Mouse (Mus musculus) embryonic facial prominence, embryonic 11.5 days (tissue): ENCODE data around the gene Tap1. TPM values are rescaled to one million over a fixed set of nuclear protein-coding genes. Genes with fewer than 3 reads are reported as not detected.

ENCODE experiments used
- ATAC-seq: fragments of 200-750 bp; cut with Nextera tagmentation; replicated peaks from 2 replicates; pipeline ENCODE4 v1.8.0; 2017; ENCODE audit warnings: low read depth; ENCODE audit not compliant: insufficient number of reproducible peaks, low FRiP score, low TSS enrichment
- DNase-seq: peaks from one replicate; pipeline ENCODE4 v3.0.0-alpha.2; 2015; ENCODE audit warnings: low spot score
- H3K27ac ChIP-seq: fragments of 300-500 bp; sonication (generic); replicated peaks from 2 replicates; pipeline ENCODE4 v1.5.1; 2014; ENCODE audit warnings: mild to moderate bottlenecking, low read depth, low read length, control low read depth
- H3K27me3 ChIP-seq: fragments of 300-500 bp; sonication (generic); 2 replicates; pipeline ENCODE4 v1.6.1; 2014; ENCODE audit warnings: mild to moderate bottlenecking, low read length, moderate library complexity, mixed read lengths; ENCODE audit not compliant: control insufficient read depth, insufficient read depth
- H3K36me3 ChIP-seq: fragments of 300-500 bp; sonication (generic); replicated peaks from 2 replicates; pipeline ENCODE4 v1.6.1; 2014; ENCODE audit warnings: low read depth, mild to moderate bottlenecking, low read length, moderate library complexity, mixed read lengths; ENCODE audit not compliant: control insufficient read depth, insufficient read depth
- H3K4me1 ChIP-seq: fragments of 300-500 bp; sonication (generic); 2 replicates; pipeline ENCODE4 v1.6.1; 2014; ENCODE audit warnings: low read length, mixed read lengths; ENCODE audit not compliant: control insufficient read depth, insufficient read depth
- H3K4me2 ChIP-seq: fragments of 300-500 bp; sonication (generic); 2 replicates; pipeline ENCODE4 v1.6.1; 2014; ENCODE audit warnings: low read depth, mild to moderate bottlenecking, control low read depth, low read length, moderate library complexity
- H3K4me3 ChIP-seq: fragments of 300-500 bp; sonication (generic); 2 replicates; pipeline ENCODE4 v1.5.1; 2014; ENCODE audit warnings: low read depth, low read length, control low read depth
- H3K9ac ChIP-seq: fragments of 300-500 bp; sonication (generic); replicated peaks from 2 replicates; pipeline ENCODE4 v1.6.1; 2014; ENCODE audit warnings: mild to moderate bottlenecking, control low read depth, low read length
- H3K9me3 ChIP-seq: fragments of 300-500 bp; sonication (generic); replicated peaks from 2 replicates; pipeline ENCODE4 v1.6.1; 2016; ENCODE audit warnings: mild to moderate bottlenecking, low read length, inconsistent platforms, mixed read lengths; ENCODE audit not compliant: control insufficient read depth
- WGBS: fragments of 180-500 bp; shearing (Covaris S2); extraction: QIAGEN DNeasy Blood & Tissue Kit; methylation state at CpG from one replicate; pipeline ENCODE4 v1.1.7; 2014; 5-methylcytosine and 5-hydroxymethylcytosine counted together
- polyA plus RNA-seq: library from polyadenylated mRNA; unstranded; fragments of >200 nt; fragmentation: Nextera tagmentation; extraction: Ambion mirVana; gene quantifications from 2 replicates; pipeline ENCODE4 v1.2.1, GENCODE M21; 2014

Gene Tap1
- polyA plus RNA-seq, 1 experiment from 2014 or later: 2.3 TPM

- Histone ChIP-seq H3K4me1 (no peaks in the 10 kb centered on the region), H3K9ac (no peak overlapping the region), H3K4me2 (no peak overlapping the region), H3K27me3 (no peaks in the 10 kb centered on the region), H3K36me3 (no peaks in the 10 kb centered on the region), H3K9me3 (no peaks in the 10 kb centered on the region), H3K4me3 (no peak overlapping the region), H3K27ac (no peak overlapping the region)
- ATAC-seq (no peak), DNase-seq (no peak)
- WGBS: 66% methylated on average over 3 of the region's 3 CpGs
These were observed 53.0 kb downstream of the Tap1 start for GRCm38 (mm10) chr17:34240366-34240765.

DNA sequence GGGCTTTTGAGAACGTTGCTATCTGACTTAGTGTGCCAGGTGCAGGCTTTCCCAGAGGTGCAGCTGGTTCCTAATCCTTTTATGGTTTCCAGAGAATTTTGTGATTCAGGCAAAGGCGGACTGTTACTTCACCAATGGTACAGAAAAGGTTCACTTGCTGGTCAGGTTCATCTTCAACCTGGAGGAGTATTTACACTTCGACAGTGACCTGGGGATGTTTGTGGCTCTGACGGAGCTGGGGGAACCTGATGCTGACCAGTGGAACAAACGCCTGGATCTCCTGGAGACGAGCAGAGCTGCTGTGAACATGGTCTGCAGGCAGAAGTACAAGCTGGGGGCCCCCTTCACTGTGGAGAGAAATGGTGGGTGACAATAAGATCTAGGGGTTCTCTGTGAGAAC is 53.6 kb downstream of the Tap1 start:
- H3K27ac ChIP-seq: no peak overlapping the region
- no peak for ATAC-seq
- H3K4me2 ChIP-seq: no peak overlapping the region
- no peak overlapping the region for H3K4me3 ChIP-seq
- no peak for DNase-seq
- H3K27me3 ChIP-seq: no peaks in the 10 kb centered on the region
- no peaks in the 10 kb centered on the region for H3K36me3 ChIP-seq
- H3K4me1 ChIP-seq: no peaks in the 10 kb centered on the region
- H3K9ac ChIP-seq: no peak overlapping the region
- no peaks in the 10 kb centered on the region for H3K9me3 ChIP-seq
- WGBS: 79% methylated on average over 6 of the region's 6 CpGs

GRCm38 (mm10) chr17:34244656-34245055 is 57.3 kb downstream of the Tap1 start:
- WGBS: 79% methylated on average over 4 of the region's 4 CpGs
- H3K4me2 ChIP-seq: no peak overlapping the region
- H3K36me3 ChIP-seq: no peaks in the 10 kb centered on the region
- H3K9me3 ChIP-seq: no peaks in the 10 kb centered on the region
- no peak for ATAC-seq
- H3K27me3 ChIP-seq: no peaks in the 10 kb centered on the region
- no peak overlapping the region for H3K9ac ChIP-seq
- H3K27ac ChIP-seq: no peak overlapping the region
- DNase-seq: no peak
- H3K4me3 ChIP-seq: no peak overlapping the region
- no peaks in the 10 kb centered on the region for H3K4me1 ChIP-seq

Other genes starting within 250 kb of the Tap1 start
- 202 and 211 TPM in 2 replicates for gene Pfdn6, start 247.2 kb upstream of the Tap1 start, polyA plus RNA-seq
- 25.2 and 28.6 TPM in 2 replicates for gene Wdr46, start 246.9 kb upstream of the Tap1 start, polyA plus RNA-seq
- 2.9 and 3.2 TPM in 2 replicates for gene B3galt4, start 236.1 kb upstream of the Tap1 start, polyA plus RNA-seq
- 26.9 and 27.7 TPM in 2 replicates for gene Vps52, start 231.7 kb upstream of the Tap1 start, polyA plus RNA-seq
- 1,395 and 1,560 TPM in 2 replicates for gene Rps18, start 231.6 kb upstream of the Tap1 start, polyA plus RNA-seq
- gene H2-K1, start 187.2 kb upstream of the Tap1 start, polyA plus RNA-seq: 7.5 and 7.6 TPM in 2 replicates
- 3.8 and 6.6 TPM in 2 replicates for gene Ring1, start 162.9 kb upstream of the Tap1 start, polyA plus RNA-seq
- gene H2-Ke6, start 159.5 kb upstream of the Tap1 start, polyA plus RNA-seq: 43.0 and 46.3 TPM in 2 replicates
- gene Slc39a7, start 155.9 kb upstream of the Tap1 start, polyA plus RNA-seq: 72.1 and 78.3 TPM in 2 replicates
- gene Rxrb, start 155.7 kb upstream of the Tap1 start, polyA plus RNA-seq: 14.9 and 15.8 TPM in 2 replicates
- 0.70 and 1.0 TPM in 2 replicates for gene Col11a2, start 148.1 kb upstream of the Tap1 start, polyA plus RNA-seq
- 0.20 and 0.26 TPM in 2 replicates for gene H2-Oa, start 95.2 kb upstream of the Tap1 start, polyA plus RNA-seq
- gene H2-DMa, start 68.0 kb upstream of the Tap1 start, polyA plus RNA-seq: 9.4 and 9.7 TPM in 2 replicates
- gene Brd2, start 64.9 kb upstream of the Tap1 start, polyA plus RNA-seq: 95.9 and 114 TPM in 2 replicates
- not detected in 2 replicates for gene H2-DMb2, start 44.2 kb upstream of the Tap1 start, polyA plus RNA-seq
- 1.3 and 1.4 TPM in 2 replicates for gene H2-DMb1, start 34.5 kb upstream of the Tap1 start, polyA plus RNA-seq
- 0.67 and 1.1 TPM in 2 replicates for gene Psmb9, start 211 bp downstream of the Tap1 start, polyA plus RNA-seq
- 1.7 and 2.1 TPM in 2 replicates for gene Psmb8, start 10.2 kb downstream of the Tap1 start, polyA plus RNA-seq
- 0.77 and 1.2 TPM in 2 replicates for gene Tap2, start 16.0 kb downstream of the Tap1 start, polyA plus RNA-seq
- gene H2-Ob, start 51.4 kb downstream of the Tap1 start, polyA plus RNA-seq: not detected in 2 replicates
- 3.5 and 3.8 TPM in 2 replicates for gene H2-Ab1, start 70.1 kb downstream of the Tap1 start, polyA plus RNA-seq
- not detected in 2 replicates for gene H2-Aa, start 100.3 kb downstream of the Tap1 start, polyA plus RNA-seq
- 1.2 and 1.5 TPM in 2 replicates for gene H2-Eb1, start 118.3 kb downstream of the Tap1 start, polyA plus RNA-seq
- gene H2-Eb2, start 138.1 kb downstream of the Tap1 start, polyA plus RNA-seq: not detected in 2 replicates
- gene Btnl2, start 167.3 kb downstream of the Tap1 start, polyA plus RNA-seq: 0.08 TPM in 1 of 2 replicates, not detected in the other
- not detected in 2 replicates for gene Btnl1, start 189.6 kb downstream of the Tap1 start, polyA plus RNA-seq
- gene BC051142, start 211.3 kb downstream of the Tap1 start, polyA plus RNA-seq: 0.39 and 0.72 TPM in 2 replicates